Mouse (Mus musculus) small intestine, adult 2 months (tissue): ENCODE results near the gene Gm10271.

Experiments used
- CTCF ChIP-seq: fragments of 200-500 bp; IDR thresholded peaks from 2 replicates; pipeline ENCODE4 v1.5.1; 2012; ENCODE audit warnings: low read depth, mild to moderate bottlenecking, control low read depth, inconsistent platforms, low read length, moderate library complexity, mixed read lengths; ENCODE audit not compliant: insufficient replicate concordance, insufficient read length; ENCODE audit errors: extremely low read depth
- POLR2A ChIP-seq: fragments of 200-500 bp; IDR thresholded peaks from 2 replicates; pipeline ENCODE4 v1.6.1; 2012; ENCODE audit warnings: low read depth, mild to moderate bottlenecking, control low read depth, inconsistent platforms, low read length, moderate library complexity

GRCm38 (mm10) chr10:116908901-116909642, 63.3 kb downstream of the Gm10271 start:
- no peak for TF ChIP-seq CTCF
- no peak for TF ChIP-seq POLR2A
